ENCODE assay signal across 27 mouse cellular contexts in genomic region chr9:22741967-22742366, GRCm38 (mm10).
"Had no signal": no experiment of that assay in that cellular context is flagged by ENCODE, and none has a peak within 500 bp of the region (broad histone marks: within the 10 kb centered on the region; RNA-seq: fewer than 3 reads in every experiment).

No protein-coding gene starts in this region.

- H3K4me3 ChIP-seq: embryonic facial prominence, embryonic 10.5 days; embryonic facial prominence, embryonic 12.5 days; embryonic facial prominence, embryonic 13.5 days; embryonic facial prominence, embryonic 15.5 days; erythroblast, embryonic 14.5 days; forebrain, embryonic 10.5 days; forebrain, embryonic 12.5 days; forebrain, embryonic 13.5 days; forebrain, embryonic 15.5 days; gastrocnemius, adult 2 months; heart, adult 2 months had no signal

- H3K36me3 ChIP-seq: embryonic facial prominence, embryonic 10.5 days; embryonic facial prominence, embryonic 12.5 days; embryonic facial prominence, embryonic 13.5 days; embryonic facial prominence, embryonic 15.5 days; forebrain, embryonic 10.5 days; forebrain, embryonic 12.5 days; forebrain, embryonic 15.5 days had no signal

- H3K4me1 ChIP-seq: embryonic facial prominence, embryonic 12.5 days; embryonic facial prominence, embryonic 13.5 days; embryonic facial prominence, embryonic 15.5 days; forebrain, embryonic 10.5 days; forebrain, embryonic 12.5 days; forebrain, embryonic 13.5 days; forebrain, embryonic 15.5 days had no signal

- H3K4me2 ChIP-seq: embryonic facial prominence, embryonic 12.5 days; embryonic facial prominence, embryonic 13.5 days; embryonic facial prominence, embryonic 15.5 days; forebrain, embryonic 12.5 days; forebrain, embryonic 13.5 days; forebrain, embryonic 15.5 days had no signal

- H3K27me3 ChIP-seq: embryonic facial prominence, embryonic 12.5 days; embryonic facial prominence, embryonic 13.5 days; embryonic facial prominence, embryonic 15.5 days; forebrain, embryonic 12.5 days; forebrain, embryonic 13.5 days; forebrain, embryonic 15.5 days had no signal

- H3K9ac ChIP-seq: embryonic facial prominence, embryonic 12.5 days; embryonic facial prominence, embryonic 13.5 days; embryonic facial prominence, embryonic 15.5 days; forebrain, embryonic 12.5 days; forebrain, embryonic 13.5 days; forebrain, embryonic 15.5 days; forebrain, postnatal 0 days had no signal

- ATAC-seq: forebrain, embryonic 13.5 days; forebrain, embryonic 14.5 days; forebrain, embryonic 15.5 days; forebrain, embryonic 16.5 days; forebrain, postnatal 0 days had no signal

- H3K27ac ChIP-seq: embryonic facial prominence, embryonic 10.5 days; embryonic facial prominence, embryonic 12.5 days; embryonic facial prominence, embryonic 13.5 days; embryonic facial prominence, embryonic 15.5 days; forebrain, embryonic 10.5 days; forebrain, embryonic 12.5 days; forebrain, embryonic 13.5 days; forebrain, embryonic 15.5 days; gastrocnemius, adult 2 months; heart, adult 2 months had no signal

- DNase-seq: cerebellum, adult 8-10 months; cerebellum, adult 9-10 months; cerebellum, adult 9-11 months; cerebellum, postnatal 10 days; cerebellum, postnatal 14 days; cerebellum, postnatal 25 days; cerebellum, postnatal 36 days; embryo, embryonic 11 days; forebrain, postnatal 0 days; gastrocnemius, adult 2 months; gastrocnemius, postnatal 10 days; gastrocnemius, postnatal 14 days; gastrocnemius, postnatal 25 days; gastrocnemius, postnatal 36 days; heart, adult 18-20 months; heart, adult 2 months had no signal

- H3K9me3 ChIP-seq: embryonic facial prominence, embryonic 10.5 days; embryonic facial prominence, embryonic 12.5 days; embryonic facial prominence, embryonic 13.5 days; embryonic facial prominence, embryonic 15.5 days; forebrain, embryonic 10.5 days; forebrain, embryonic 12.5 days; forebrain, embryonic 13.5 days; forebrain, embryonic 15.5 days had no signal
